Mouse (Mus musculus) layer of hippocampus, postnatal 25 days (tissue): ENCODE measurements around the gene Rfng. TPM values are rescaled to one million over a fixed set of nuclear protein-coding genes. Genes with fewer than 3 reads are reported as not detected.
"Not testable (repeated sequence)": the region's sequence is repeated elsewhere in the genome, so short reads cannot be mapped to it uniquely, and the experiment has no call there.

ENCODE experiments used
- DNase-seq, 2 experiments: peaks; one replicate each; pipeline ENCODE4 v3.0.0; 2022; ENCODE audit warnings: mixed read lengths in 2 of 2, low spot score in 1 of 2; ENCODE audit errors: extremely low spot score in 1 of 2
- total RNA-seq, 2 experiments: library from RNA; stranded (reverse); gene quantifications; 2 replicates each; pipeline ENCODE4 v1.2.3; 2021

Gene Rfng
- total RNA-seq, 2 experiments from 2014 or later: 68.8 to 74.1 TPM

GRCm38 (mm10) chr11:120775774-120776469 lies 8.1 kb downstream of the Rfng start:
- DNase-seq: peak; percentile 98 to 99

GRCm38 (mm10) chr11:120773463-120774190 lies 10.4 kb downstream of the Rfng start:
- DNase-seq: no peak

GRCm38 (mm10) chr11:120772749-120773148 lies 11.3 kb downstream of the Rfng start:
- no peak for DNase-seq

- no peak for DNase-seq
Measured at GRCm38 (mm10) chr11:120768206-120768605, 15.8 kb downstream of the Rfng start.

- not testable (repeated sequence) for DNase-seq
Measured at GRCm38 (mm10) chr11:120767023-120767422, 17.0 kb downstream of the Rfng start.

GRCm38 (mm10) chr11:120763121-120763999 lies 20.6 kb downstream of the Rfng start:
- DNase-seq: not testable (repeated sequence)

- DNase-seq: not testable (repeated sequence)
Measured at GRCm38 (mm10) chr11:120762672-120763041, 21.4 kb downstream of the Rfng start, which contains the start of gene Hmga1b. Gene Hmga1b, plus strand, starts transcription at chr11:120762794.

GRCm38 (mm10) chr11:120761811-120762671 lies 22.0 kb downstream of the Rfng start:
- no peak for DNase-seq

GRCm38 (mm10) chr11:120760236-120760635 lies 23.8 kb downstream of the Rfng start:
- DNase-seq: no peak

- DNase-seq: no peak
Measured at GRCm38 (mm10) chr11:120751606-120752005, 32.4 kb downstream of the Rfng start.

GRCm38 (mm10) chr11:120749430-120749829 lies 34.6 kb downstream of the Rfng start:
- peak in 1 of 2 experiments; percentile 26 for DNase-seq

GRCm38 (mm10) chr11:120747974-120748373 lies 36.0 kb downstream of the Rfng start:
- no peak for DNase-seq

- no peak for DNase-seq
Measured at GRCm38 (mm10) chr11:120744121-120744701, 39.8 kb downstream of the Rfng start.

GRCm38 (mm10) chr11:120740981-120741380 lies 43.0 kb downstream of the Rfng start:
- DNase-seq: no peak

- DNase-seq: no peak
Measured at GRCm38 (mm10) chr11:120736424-120736823, 47.6 kb downstream of the Rfng start.

- no peak for DNase-seq
Measured at GRCm38 (mm10) chr11:120733521-120733920, 50.5 kb downstream of the Rfng start.

- DNase-seq: no peak
Measured at GRCm38 (mm10) chr11:120731858-120732680, 51.9 kb downstream of the Rfng start, which contains the start of gene Cbr2. Gene Cbr2, minus strand, starts transcription at chr11:120732114.

- DNase-seq: no peak
Measured at GRCm38 (mm10) chr11:120731395-120731794, 52.6 kb downstream of the Rfng start.
